Mouse (Mus musculus): ENCODE results near the gene Tmem132a. TPM values are rescaled to one million over a fixed set of nuclear protein-coding genes. Genes with fewer than 3 reads are reported as not detected.

Tmem132a gene
- polyA plus RNA-seq, 1 experiment = 200 TPM

DNA sequence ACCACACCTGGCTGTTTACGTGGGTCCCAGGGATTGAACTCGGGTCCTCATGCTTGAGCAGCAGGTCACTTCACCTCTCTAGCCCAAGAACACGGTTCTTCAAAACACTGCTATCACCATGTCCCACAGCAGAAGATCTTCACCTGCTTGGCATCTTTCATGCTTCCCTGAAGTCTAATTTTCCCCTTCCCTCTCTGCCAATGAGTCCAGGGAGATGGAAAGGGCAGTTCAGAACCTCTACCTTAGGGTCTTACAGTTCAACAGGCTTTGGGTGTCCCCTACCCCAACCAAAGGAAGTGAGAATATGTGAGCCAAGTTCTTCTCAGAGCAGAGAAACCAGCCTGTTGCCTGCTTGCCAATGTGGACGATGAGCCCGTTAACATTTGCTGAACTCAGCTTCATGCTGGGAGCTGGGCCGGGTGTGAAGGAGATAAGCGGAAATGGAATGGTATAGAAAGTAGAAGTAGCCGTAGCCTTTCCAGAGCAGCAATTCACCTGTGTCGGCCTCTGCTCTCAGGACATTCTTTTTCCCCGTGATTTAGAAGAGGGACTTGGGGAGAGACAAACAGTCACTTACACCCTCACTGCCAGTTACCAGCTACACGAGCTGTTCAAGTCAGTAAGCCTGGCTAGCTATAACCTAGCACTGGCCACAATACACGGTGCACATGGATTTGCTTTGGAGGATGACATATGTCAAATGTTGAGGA is 61.1 kb downstream of the Tmem132a start:
- H3K4me1 ChIP-seq (ENCODE audit: control insufficient read depth, insufficient read depth, low read length) = peaks cover 5% of the 10 kb centered on the region
- TF ChIP-seq POLR2A (IDR thresholded peaks at IDR 0.05; ENCODE audit: extremely low read depth, insufficient read depth, low read length) (no peak), CTCF (IDR thresholded peaks at IDR 0.05; ENCODE audit: extremely low read depth, insufficient read depth, low read length) (no peak)
- H3K4me3 ChIP-seq (ENCODE audit: insufficient read depth, low read length) = no peak overlapping the region
- H3K27ac ChIP-seq (ENCODE audit: insufficient read depth, low read length) = peak overlapping the region; percentile 20

Other genes starting within 250 kb of the Tmem132a start
- 0.68 and 0.81 TPM in 2 replicates for gene Vwce, start 235.7 kb downstream of the Tmem132a start, polyA plus RNA-seq (2012; rRNA removed)
- gene Pga5, start 191.9 kb downstream of the Tmem132a start, polyA plus RNA-seq (2012; rRNA removed) = not detected in 2 replicates
- 19.1 and 23.1 TPM in 2 replicates for gene Vps37c, start 181.2 kb downstream of the Tmem132a start, polyA plus RNA-seq (2012; rRNA removed)
- gene Cd5, start 130.9 kb downstream of the Tmem132a start, polyA plus RNA-seq (2012; rRNA removed) = 0.08 TPM in 2 replicates
- gene Cd6, start 39.9 kb downstream of the Tmem132a start, polyA plus RNA-seq (2012; rRNA removed) = 5.8 and 6.0 TPM in 2 replicates
- gene Slc15a3, start 30.2 kb downstream of the Tmem132a start, polyA plus RNA-seq (2012; rRNA removed) = 1.3 and 2.3 TPM in 2 replicates
- gene Tmem109, start 12.1 kb upstream of the Tmem132a start, polyA plus RNA-seq (2012; rRNA removed) = 61.9 and 63.5 TPM in 2 replicates
- gene Prpf19, start 25.3 kb upstream of the Tmem132a start, polyA plus RNA-seq (2012; rRNA removed) = 219 and 221 TPM in 2 replicates
- not detected in 2 replicates for gene Zp1, start 50.7 kb upstream of the Tmem132a start, polyA plus RNA-seq (2012; rRNA removed)
- 0.11 and 0.21 TPM in 2 replicates for gene Ptgdr2, start 67.2 kb upstream of the Tmem132a start, polyA plus RNA-seq (2012; rRNA removed)
- 5.0 and 5.5 TPM in 2 replicates for gene Ccdc86, start 79.3 kb upstream of the Tmem132a start, polyA plus RNA-seq (2012; rRNA removed)
- gene Ms4a10, start 104.7 kb upstream of the Tmem132a start, polyA plus RNA-seq (2012; rRNA removed) = not detected in 2 replicates
- not detected in 2 replicates for gene Ms4a15, start 123.3 kb upstream of the Tmem132a start, polyA plus RNA-seq (2012; rRNA removed)
- not detected in 2 replicates for gene Ms4a18, start 148.1 kb upstream of the Tmem132a start, polyA plus RNA-seq (2012; rRNA removed)
- gene Ms4a8a, start 211.2 kb upstream of the Tmem132a start, polyA plus RNA-seq (2012; rRNA removed) = 0.11 and 0.13 TPM in 2 replicates